Mouse (Mus musculus): ENCODE data around the gene Mical2.

DNA sequence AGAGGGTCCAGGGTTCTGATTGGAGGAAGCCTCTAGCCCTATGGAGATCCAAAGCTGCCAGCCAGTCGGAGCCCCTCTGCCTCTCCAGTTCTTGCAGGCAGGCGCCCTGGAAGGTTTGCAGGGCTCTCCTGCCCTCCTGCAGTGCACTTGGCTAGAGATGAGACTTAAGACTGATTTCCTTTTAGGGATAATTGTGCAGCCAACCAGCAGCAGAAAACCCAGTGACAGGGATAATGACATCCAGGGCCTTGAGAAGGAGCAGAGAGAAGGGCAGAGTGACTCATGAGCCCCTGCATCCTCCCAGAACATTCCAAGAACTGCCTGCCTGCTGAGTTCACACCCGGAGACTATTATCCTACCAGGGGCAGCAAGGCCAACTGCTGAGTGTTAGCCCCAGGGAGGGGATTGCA, 228.2 kb downstream of the Mical2 start:
- no peak for TF ChIP-seq POLR2A (IDR thresholded peaks at IDR 0.05; ENCODE audit: low read depth, low read length)
- TF ChIP-seq CTCF (conservative IDR thresholded peaks at IDR 0.05; ENCODE audit: insufficient read depth, insufficient read length, low read depth, low read length) = no peak
